Mouse (Mus musculus): ENCODE measurements around the gene 4930503E14Rik.
"Not testable (repeated sequence)": the region's sequence is repeated elsewhere in the genome, so short reads cannot be mapped to it uniquely, and the experiment has no call there.

Gene 4930503E14Rik

DNA sequence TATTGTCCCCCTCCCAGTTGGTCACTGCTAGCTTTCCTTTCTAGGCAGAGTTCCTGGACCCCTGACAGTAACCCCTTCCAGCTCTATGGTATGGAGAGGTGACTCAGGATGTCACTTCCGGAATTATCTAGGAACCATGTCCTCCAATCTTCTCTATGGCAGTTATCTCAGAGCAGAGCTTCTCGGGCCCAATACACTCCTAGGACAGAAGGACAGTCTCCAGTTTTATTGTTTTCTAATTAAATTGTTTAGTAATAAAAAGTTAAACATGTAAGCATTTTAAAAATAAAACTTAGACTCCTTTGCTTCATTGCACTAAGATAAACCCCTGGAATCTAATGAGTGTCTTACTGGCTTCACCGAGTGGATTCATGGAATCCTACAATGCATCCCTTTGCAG is at the start of gene 4930503E14Rik:
TSS of gene 4930503E14Rik (minus strand) at position 101 of the 400 bp plus-strand sequence.
- DNase-seq (ENCODE audit: low read depth), result not testable (repeated sequence)

DNA sequence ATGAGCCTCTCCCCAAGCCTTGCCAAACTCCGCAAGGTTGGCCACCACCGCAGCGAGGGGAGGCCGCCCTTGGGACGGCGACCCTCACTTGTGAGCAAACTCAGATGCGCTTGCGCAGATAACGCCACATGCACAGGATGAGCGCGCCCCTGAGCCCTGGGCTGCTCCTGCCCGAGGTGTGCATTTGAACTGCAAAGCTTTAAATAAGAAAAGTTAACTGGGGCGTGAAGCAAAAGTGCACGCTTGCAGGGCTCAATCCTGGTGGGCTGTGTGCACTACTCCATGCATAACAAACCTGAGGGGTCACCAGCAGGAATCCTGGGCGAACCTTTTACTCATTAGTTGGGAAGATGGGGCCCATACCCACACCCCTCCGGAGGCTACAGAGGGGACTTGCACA is 35.0 kb upstream of the 4930503E14Rik start:
- no peak for DNase-seq (ENCODE audit: low read depth)

DNA sequence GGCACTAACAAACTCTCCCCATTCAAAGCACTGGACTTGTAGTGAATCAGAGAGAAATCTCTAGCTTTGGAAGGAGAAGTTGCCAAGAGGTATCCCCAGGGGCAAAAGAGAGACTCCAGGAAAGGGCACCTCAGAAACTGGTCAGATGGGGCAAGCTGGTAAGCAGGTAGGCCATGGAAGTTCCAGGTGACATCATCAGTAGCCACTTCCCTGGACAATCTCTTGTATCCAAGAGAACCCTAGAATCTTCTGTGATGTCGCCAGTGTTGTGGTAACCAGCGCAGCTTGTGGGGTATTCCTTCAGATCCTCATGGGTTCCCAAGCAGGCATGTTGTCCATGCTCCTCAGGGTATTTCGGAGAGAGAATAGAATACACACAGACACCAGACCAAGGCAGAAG is 15.7 kb downstream of the 4930503E14Rik start, which contains the start of gene Gm8212:
TSS of gene Gm8212 (plus strand) at position 301 of the 400 bp plus-strand sequence.
- DNase-seq (ENCODE audit: low read depth), result not testable (repeated sequence)

DNA sequence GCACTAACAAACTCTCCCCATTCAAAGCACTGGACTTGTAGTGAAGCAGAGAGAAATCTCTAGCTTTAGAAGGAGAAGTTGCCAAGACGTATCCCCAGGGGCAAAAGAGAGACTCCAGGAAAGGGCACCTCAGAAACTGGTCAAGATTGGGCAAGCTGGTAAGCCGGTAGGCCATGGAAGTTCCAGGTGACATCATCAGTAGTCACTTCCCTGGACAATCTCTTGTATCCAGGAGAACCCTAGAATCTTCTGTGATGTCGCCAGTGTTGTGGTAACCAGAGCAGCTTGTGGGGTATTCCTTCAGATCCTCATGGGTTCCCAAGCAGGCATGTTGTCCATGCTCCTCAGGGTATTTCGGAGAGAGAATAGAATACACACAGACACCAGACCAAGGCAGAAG is 89.5 kb downstream of the 4930503E14Rik start, which contains the start of gene Gm3327:
TSS of gene Gm3327 (plus strand) at position 301 of the 400 bp plus-strand sequence.
- DNase-seq (ENCODE audit: low read depth), result not testable (repeated sequence)
